Mouse (Mus musculus): ENCODE measurements around the gene Cox4i1. TPM values are rescaled to one million over a fixed set of nuclear protein-coding genes. Genes with fewer than 3 reads are reported as not detected.

The Cox4i1 gene
- polyA plus RNA-seq, 1 experiment from 2014 or later: 1,159 TPM

GRCm38 (mm10) chr8:120633665-120634271 is 34.3 kb upstream of the Cox4i1 start:
- peaks cover 52% of the 10 kb centered on the region for H3K27me3 ChIP-seq
- H3K9me3 ChIP-seq: no peaks in the 10 kb centered on the region
- H3K9ac ChIP-seq: peak overlapping the region; percentile 86
- H3K4me2 ChIP-seq: peak overlapping the region; percentile 98
- H3K4me1 ChIP-seq (replicated peaks): peaks cover 20% of the 10 kb centered on the region
- H3K36me3 ChIP-seq: no peaks in the 10 kb centered on the region
- H3K27ac ChIP-seq: no peak overlapping the region
- peak overlapping the region; percentile 64 for H3K4me3 ChIP-seq
- WGBS: 1% methylated on average over 44 of the region's 44 CpGs
- peak; percentile 53 for ATAC-seq (ENCODE audit: low FRiP score)

DNA sequence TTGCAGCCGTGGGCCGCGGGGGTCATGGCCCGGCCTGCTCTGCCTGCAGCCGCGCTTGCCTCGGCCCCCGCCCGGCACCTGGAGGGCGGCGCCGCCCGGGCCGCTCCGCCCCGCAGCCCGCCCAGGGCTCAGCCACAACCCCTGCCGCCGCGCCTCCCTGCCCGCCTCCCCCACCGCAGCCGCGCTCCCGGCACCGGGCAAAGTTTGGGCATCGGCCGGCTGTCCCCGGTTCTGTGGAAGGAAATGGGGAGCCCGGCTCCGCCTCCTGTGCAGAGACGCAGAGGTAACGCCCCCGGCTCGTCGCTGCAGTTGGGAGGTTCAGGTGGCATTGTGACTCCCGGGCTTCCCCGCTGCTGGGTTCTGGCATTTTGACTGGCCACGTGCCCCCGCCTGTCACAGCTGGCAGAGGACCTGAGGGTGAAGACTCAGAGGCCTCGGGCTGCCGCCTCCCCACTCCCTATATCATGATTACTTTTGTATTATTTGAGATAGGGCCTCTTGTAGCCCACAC is 33.6 kb upstream of the Cox4i1 start:
- ATAC-seq (ENCODE audit: low FRiP score): no peak; the same call in 1 of the 2 replicates
- 1% methylated on average over 32 of the region's 42 CpGs for WGBS
- Histone ChIP-seq H3K9me3 (no peaks in the 10 kb centered on the region), H3K27ac (no peak overlapping the region), H3K4me2 (peak overlapping the region; percentile 98), H3K27me3 (peaks cover 52% of the 10 kb centered on the region), H3K4me1 (replicated peaks) (peaks cover 20% of the 10 kb centered on the region), H3K4me3 (peak overlapping the region; percentile 64), H3K9ac (peak overlapping the region; percentile 86), H3K36me3 (no peaks in the 10 kb centered on the region)

DNA sequence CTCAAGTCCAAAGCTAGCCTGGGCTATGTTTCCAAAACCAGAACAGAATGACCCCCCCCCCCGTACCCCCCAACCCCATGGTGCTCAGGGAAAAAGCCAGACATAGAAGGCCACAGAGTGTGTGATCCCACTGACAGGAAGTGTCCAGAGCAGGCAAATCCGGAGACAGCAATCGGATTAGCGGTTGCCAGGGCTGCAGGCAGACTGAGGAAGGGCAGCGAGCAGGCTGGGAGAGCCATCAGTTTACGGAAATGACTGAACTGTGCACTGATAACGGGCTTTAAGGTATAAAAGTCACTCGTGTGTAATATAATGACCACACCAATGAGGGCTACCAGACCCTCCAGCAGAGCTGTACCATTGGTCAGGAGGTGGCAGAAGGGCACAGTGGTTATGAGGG is 26.8 kb upstream of the Cox4i1 start:
- H3K9me3 ChIP-seq: no peaks in the 10 kb centered on the region
- H3K4me3 ChIP-seq: no peak overlapping the region
- no peak overlapping the region for H3K9ac ChIP-seq
- no peak overlapping the region for H3K27ac ChIP-seq
- WGBS: 46% methylated on average over 8 of the region's 8 CpGs
- peaks cover 8% of the 10 kb centered on the region; the same call in 1 of the 2 replicates for H3K4me1 ChIP-seq (replicated peaks)
- H3K4me2 ChIP-seq: no peak overlapping the region
- peaks cover 1% of the 10 kb centered on the region for H3K27me3 ChIP-seq
- no peaks in the 10 kb centered on the region for H3K36me3 ChIP-seq
- no peak for ATAC-seq (ENCODE audit: low FRiP score)

- peaks cover 8% of the 10 kb centered on the region; the same call in 1 of the 2 replicates for H3K4me1 ChIP-seq (replicated peaks)
- no peak for ATAC-seq (ENCODE audit: low FRiP score)
These were observed 25.9 kb upstream of the Cox4i1 start for GRCm38 (mm10) chr8:120642031-120642662.

GRCm38 (mm10) chr8:120644663-120645062 is 23.4 kb upstream of the Cox4i1 start:
- Histone ChIP-seq H3K4me3 (no peak overlapping the region), H3K36me3 (no peaks in the 10 kb centered on the region), H3K4me2 (no peak overlapping the region), H3K4me1 (replicated peaks) (peaks cover 8% of the 10 kb centered on the region; the same call in 1 of the 2 replicates), H3K9ac (no peak overlapping the region), H3K9me3 (no peaks in the 10 kb centered on the region), H3K27ac (no peak overlapping the region), H3K27me3 (no peaks in the 10 kb centered on the region)
- 66% methylated on average over 7 of the region's 7 CpGs for WGBS
- ATAC-seq (ENCODE audit: low FRiP score): peak; percentile 67

More at GRCm38 (mm10) chr8:120642031-120642662, 25.9 kb upstream of the Cox4i1 start:
- no peak overlapping the region for H3K4me3 ChIP-seq
- no peaks in the 10 kb centered on the region for H3K36me3 ChIP-seq
- no peak overlapping the region for H3K27ac ChIP-seq
- WGBS: 79% methylated on average over 10 of the region's 10 CpGs
- no peak overlapping the region for H3K9ac ChIP-seq
- H3K9me3 ChIP-seq: no peaks in the 10 kb centered on the region
- no peaks in the 10 kb centered on the region for H3K27me3 ChIP-seq
- H3K4me2 ChIP-seq: no peak overlapping the region

DNA sequence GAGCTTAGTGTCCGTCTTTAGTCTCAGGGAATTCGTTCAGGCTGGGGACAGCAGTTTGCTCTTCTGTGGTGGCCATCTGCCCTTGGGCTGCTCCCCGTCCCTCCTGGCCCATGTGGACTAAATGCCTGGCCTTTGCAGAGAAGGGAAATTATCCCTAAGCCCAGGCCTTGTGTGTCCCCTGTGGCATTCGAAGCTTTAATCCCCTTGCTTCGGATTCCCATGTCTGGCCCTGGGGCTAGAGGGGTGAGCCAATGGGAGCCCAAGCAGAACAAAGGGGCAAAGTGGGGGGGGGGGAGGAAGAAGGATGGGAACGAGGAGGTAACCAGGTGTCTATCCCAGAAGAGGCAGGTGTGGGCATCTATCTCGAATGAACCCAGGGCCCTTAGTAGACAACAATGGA is 20.5 kb upstream of the Cox4i1 start, which contains the start of gene 1190005I06Rik:
Gene 1190005I06Rik, minus strand, starts transcription at position 101 of the 400 bp plus-strand sequence.
- Histone ChIP-seq H3K4me3 (no peak within 1 kb of the TSS), H3K36me3 (0 out of 2 replicates have a peak, but pooled peaks cover 7% of the 10 kb centered on the region), H3K27me3 (no peaks in the 10 kb centered on the region), H3K4me1 (replicated peaks) (peaks cover 8% of the 10 kb centered on the region; the same call in 1 of the 2 replicates), H3K27ac (no peak within 1 kb of the TSS), H3K4me2 (no peak within 1 kb of the TSS), H3K9ac (no peak within 1 kb of the TSS), H3K9me3 (no peaks in the 10 kb centered on the region)
- 56% methylated on average over 7 of the region's 7 CpGs for WGBS
- ATAC-seq (ENCODE audit: low FRiP score): no peak

DNA sequence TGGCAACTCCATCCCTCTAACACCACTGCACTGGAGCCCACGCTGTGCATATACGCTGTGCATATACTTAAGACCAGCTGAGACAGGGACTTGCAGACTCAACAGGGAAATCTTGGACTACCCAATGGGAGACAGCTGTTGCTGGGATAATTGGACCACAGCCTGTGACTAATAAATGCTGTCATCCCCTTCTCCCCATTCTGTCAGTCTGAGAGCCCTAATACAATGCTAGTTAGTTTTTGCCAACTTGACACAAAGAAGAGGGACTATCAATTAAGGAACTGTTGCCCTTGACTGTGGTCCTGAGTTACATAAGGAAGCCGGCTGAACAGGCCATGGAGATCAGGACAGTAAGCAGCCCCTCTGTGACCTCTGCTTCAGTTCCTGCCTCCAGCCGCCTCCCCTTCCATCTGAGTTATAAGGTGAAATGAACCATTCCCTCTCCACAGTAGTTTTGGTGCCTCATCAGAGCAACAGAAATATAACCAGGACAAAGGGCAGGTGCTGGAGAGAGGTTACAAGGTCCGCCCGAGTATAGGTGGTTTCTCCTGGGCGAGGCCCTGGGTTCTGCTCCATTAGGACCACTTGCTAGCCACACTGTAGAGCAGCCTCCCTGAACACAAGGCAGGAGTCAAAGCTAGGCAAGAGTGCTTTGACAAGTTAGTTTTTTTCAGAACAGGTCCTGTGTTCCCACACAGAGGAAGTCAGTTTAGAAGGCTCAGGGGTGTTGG is 11.5 kb upstream of the Cox4i1 start:
- Histone ChIP-seq H3K4me2 (no peak overlapping the region), H3K9me3 (no peaks in the 10 kb centered on the region), H3K27me3 (no peaks in the 10 kb centered on the region), H3K4me3 (no peak overlapping the region), H3K36me3 (peaks cover 70% of the 10 kb centered on the region), H3K4me1 (replicated peaks) (peaks cover 20% of the 10 kb centered on the region; the same call in 1 of the 2 replicates), H3K9ac (peak overlapping the region; percentile 21; the same call in 1 of the 2 replicates), H3K27ac (no peak overlapping the region)
- WGBS: 80% methylated on average over 7 of the region's 7 CpGs
- no peak for ATAC-seq (ENCODE audit: low FRiP score)

DNA sequence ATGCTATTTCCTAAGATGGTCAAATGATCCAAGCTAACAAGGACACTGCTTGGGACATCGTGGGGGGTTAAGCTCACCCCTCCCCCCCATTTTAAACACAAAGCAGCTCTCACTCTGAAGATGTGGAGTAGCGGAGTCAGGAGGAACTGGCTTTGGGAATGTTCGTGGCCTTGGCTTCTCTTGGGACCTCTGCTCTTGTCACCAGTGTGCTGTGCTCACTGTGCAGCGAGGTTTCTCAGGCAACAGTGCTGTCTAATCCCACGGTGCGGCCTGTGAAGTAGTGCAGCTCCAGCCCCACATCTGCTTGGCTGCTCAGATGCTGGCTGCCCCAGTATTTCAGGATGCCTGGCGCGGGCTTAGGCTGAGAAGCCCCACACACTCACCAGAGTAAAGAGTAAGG is 10.6 kb upstream of the Cox4i1 start:
- no peak for ATAC-seq (ENCODE audit: low FRiP score)
- 86% methylated on average over 8 of the region's 8 CpGs for WGBS
- peaks cover 20% of the 10 kb centered on the region; the same call in 1 of the 2 replicates for H3K4me1 ChIP-seq (replicated peaks)

DNA sequence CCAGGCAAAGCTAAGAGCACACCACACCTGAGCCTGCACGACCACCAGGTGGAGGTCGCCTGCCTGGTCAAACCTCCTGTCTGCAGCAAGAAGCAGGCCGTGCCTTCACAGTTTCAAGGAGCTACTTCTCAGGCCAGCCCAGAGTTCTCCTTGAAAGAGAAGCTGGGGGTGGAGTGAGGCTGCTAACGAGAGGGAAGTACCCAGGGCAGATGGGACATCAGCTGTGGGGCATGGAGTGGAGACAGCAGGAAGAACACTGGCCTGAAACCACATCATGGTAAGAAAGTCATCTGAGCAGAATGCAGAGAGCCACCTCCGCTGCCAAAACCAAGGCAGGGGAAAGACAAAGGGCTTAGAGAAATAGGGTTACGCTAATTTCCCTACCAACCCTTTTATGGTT is 3.5 kb upstream of the Cox4i1 start:
- H3K4me1 ChIP-seq (replicated peaks): peaks cover 51% of the 10 kb centered on the region
- H3K36me3 ChIP-seq: peaks cover 11% of the 10 kb centered on the region; the same call in 1 of the 2 replicates
- no peaks in the 10 kb centered on the region for H3K9me3 ChIP-seq
- H3K9ac ChIP-seq: peak overlapping the region; percentile 46; the same call in 1 of the 2 replicates
- no peak for ATAC-seq (ENCODE audit: low FRiP score)
- no peak overlapping the region for H3K27ac ChIP-seq
- WGBS: 87% methylated on average over 6 of the region's 6 CpGs
- no peaks in the 10 kb centered on the region for H3K27me3 ChIP-seq
- H3K4me3 ChIP-seq: no peak overlapping the region
- H3K4me2 ChIP-seq: no peak overlapping the region

More for the DNA sequence above, 10.6 kb upstream of the Cox4i1 start:
- Histone ChIP-seq H3K9ac (no peak overlapping the region), H3K4me2 (no peak overlapping the region), H3K9me3 (no peaks in the 10 kb centered on the region), H3K27ac (no peak overlapping the region), H3K27me3 (no peaks in the 10 kb centered on the region), H3K4me3 (no peak overlapping the region), H3K36me3 (peaks cover 70% of the 10 kb centered on the region)

DNA sequence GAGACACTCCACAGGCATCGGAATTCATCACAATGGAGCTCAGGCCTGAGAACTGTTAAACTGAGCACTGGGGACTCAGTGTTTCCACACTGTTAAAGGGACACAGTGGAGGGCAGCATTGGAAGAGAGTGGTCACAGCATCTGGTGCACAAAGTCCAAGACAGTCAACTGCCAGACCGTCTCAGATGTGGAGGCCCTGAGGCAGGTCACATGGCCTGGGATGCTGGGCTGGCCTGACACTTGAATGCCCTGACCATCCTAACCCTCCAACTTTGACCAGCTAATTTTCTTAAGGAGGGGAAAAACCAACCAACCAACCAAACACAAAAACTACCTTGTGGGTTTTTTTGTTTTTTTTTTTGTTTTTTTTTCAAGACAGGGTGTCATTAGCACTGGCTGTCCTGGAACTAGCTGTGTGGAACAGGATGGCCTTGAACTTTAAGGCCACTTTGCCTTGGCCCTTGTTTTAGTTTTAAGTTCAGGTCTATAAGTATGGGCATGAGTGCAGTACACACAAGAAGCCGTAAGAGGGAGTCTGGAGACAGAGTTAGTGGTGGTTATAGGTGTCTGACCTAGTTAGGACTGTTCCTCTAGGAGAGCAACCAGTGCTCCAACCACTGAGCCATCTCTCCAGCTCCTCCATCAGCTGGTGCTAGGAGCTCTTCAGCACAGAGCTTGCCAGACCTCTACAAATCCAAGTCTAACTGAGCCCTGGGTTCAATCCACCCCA is 2.1 kb upstream of the Cox4i1 start:
- Histone ChIP-seq H3K27ac (no peak overlapping the region), H3K27me3 (no peaks in the 10 kb centered on the region), H3K9me3 (no peaks in the 10 kb centered on the region), H3K4me2 (peak overlapping the region; percentile 94), H3K9ac (peak overlapping the region; percentile 94), H3K36me3 (peaks cover 17% of the 10 kb centered on the region), H3K4me1 (replicated peaks) (peaks cover 54% of the 10 kb centered on the region), H3K4me3 (peak overlapping the region; percentile 93)
- ATAC-seq (ENCODE audit: low FRiP score): no peak
- WGBS: 79% methylated on average over 3 of the region's 3 CpGs

DNA sequence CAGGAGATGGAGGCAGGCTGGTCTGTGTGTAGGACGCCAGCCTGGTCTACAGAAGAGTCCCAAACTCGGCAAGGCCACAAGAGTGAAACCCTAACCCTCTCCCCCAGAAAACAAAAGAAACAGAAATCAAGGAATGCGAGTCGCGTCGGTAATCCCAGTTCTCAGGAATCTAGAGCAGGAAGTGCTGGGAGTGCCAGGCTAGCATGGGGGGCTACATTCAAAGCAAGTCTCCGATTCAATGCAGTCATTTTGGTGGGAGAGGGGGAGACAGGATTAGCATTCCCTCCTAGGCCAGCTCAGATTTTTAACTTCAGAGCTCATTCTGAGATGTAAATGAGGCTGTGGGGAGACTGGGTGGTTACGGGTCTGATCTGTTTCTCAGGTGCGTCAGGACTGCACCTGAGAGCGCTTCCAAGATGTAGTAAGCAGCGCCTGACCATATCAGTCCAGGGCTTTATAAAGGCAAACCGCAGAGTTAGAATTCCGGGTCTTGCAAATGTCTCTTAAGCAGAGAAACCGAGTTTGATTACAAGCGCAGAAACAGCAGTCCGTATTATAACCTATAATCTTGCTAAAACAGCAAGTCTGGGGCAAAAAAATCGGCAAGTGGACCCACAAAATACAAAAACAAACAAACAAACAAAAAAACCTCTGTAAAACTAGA is 1.1 kb upstream of the Cox4i1 start:
- Histone ChIP-seq H3K4me1 (replicated peaks) (peaks cover 64% of the 10 kb centered on the region), H3K4me3 (peak overlapping the region; percentile 93), H3K27ac (peak overlapping the region; percentile 90), H3K36me3 (peaks cover 26% of the 10 kb centered on the region), H3K9me3 (no peaks in the 10 kb centered on the region), H3K4me2 (peak overlapping the region; percentile 94), H3K9ac (peak overlapping the region; percentile 94), H3K27me3 (no peaks in the 10 kb centered on the region)
- 2% methylated on average over 17 of the region's 17 CpGs for WGBS
- no peak for ATAC-seq (ENCODE audit: low FRiP score)
